Mouse (Mus musculus) left cerebral cortex, adult 2 months (tissue): Measurements from ENCODE around the gene Dna2. TPM values are rescaled to one million over a fixed set of nuclear protein-coding genes. Genes with fewer than 3 reads are reported as not detected.

Experiments used
- DNase-seq, 2 experiments: peaks; one replicate each; pipeline ENCODE4 v3.0.0; 2021 to 2022; ENCODE audit warnings: low spot score in 2 of 2, mixed read lengths in 1 of 2; ENCODE audit errors: extremely low spot score in 1 of 2
- H3K27ac ChIP-seq: fragments of 200-600 bp; 2 replicates; pipeline ENCODE4 v1.8.1; 2022
- H3K4me3 ChIP-seq: fragments of 200-600 bp; 2 replicates; pipeline ENCODE4 v1.8.1; 2022
- CTCF ChIP-seq: fragments of 200-600 bp; IDR thresholded peaks from 2 replicates; pipeline ENCODE4 v1.8.1; 2022; ENCODE audit warnings: antibody characterized with exemption, mild to moderate bottlenecking, moderate library complexity
- intact Hi-C: fragments of 180-260 bp; cut with DNase I; formaldehyde crosslinking; loops from one replicate; pipeline ENCODE4 v1.15.1; 2025
- total RNA-seq, 2 experiments: library from RNA; stranded (reverse); gene quantifications; 2 replicates each; pipeline ENCODE4 v1.2.3; 2021

Dna2 gene
- total RNA-seq, 2 experiments from 2014 or later, result 0.91 to 1.9 TPM

DNA sequence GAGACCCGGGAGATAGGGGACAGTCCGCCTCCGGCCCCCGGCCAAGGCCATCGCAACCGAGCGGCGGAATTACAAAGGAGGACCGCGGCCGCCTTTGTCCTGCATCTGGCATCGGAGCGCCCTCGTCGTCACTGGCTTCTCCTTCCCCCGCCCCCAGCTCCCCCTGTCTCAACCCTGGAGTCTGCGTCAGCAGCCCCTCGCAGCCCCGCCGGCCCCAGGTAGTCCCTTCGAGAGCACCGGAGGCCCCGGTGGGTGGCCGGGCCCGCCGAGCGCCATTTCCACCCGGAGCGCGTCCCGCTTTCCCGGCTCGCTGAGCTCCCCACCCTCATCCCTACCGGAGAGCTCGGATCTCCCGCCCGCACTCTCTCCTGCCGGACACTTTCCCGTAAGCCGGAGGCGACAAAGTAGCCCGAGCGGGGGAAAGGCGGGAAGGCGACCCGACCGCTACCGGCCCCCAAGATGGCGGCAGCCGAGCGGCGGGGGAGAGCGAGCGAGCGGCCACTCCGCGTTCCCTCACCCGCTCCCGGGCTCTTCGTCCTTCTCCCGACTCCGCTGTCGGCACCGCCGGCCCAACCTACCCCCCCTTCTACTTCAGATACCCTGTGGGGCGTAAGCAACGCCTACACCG lies 76.4 kb downstream of the Dna2 start:
- TF ChIP-seq CTCF, result no peak
- H3K27ac ChIP-seq, result peak overlapping the region; percentile 100
- intact Hi-C loops, result loop anchor here (1.0 to 10.0 kb wide), 7 partner anchors 43 to 536 kb away; partner anchors contain the start of genes Dnajc12, Herc4, Rufy2 and Sirt1

More for the DNA sequence above, 76.4 kb downstream of the Dna2 start:
- H3K4me3 ChIP-seq, result peak overlapping the region; percentile 85
- peak; percentile 63 to 68 for DNase-seq

Other genes with a start within 250 kb of the Dna2 start
- gene Stox1, start 220.9 kb upstream of the Dna2 start, total RNA-seq, result 1 to 10 TPM; 4.2 to 5.8 TPM
- gene Ccar1, start 154.7 kb upstream of the Dna2 start, total RNA-seq, result 10 to 100 TPM; 48.7 to 59.2 TPM
- 10 to 100 TPM; 14.4 to 15.4 TPM for gene Tet1, start 38.0 kb upstream of the Dna2 start, total RNA-seq
- gene Slc25a16, start 26.4 kb upstream of the Dna2 start, total RNA-seq, result 10 to 100 TPM; 36.4 to 38.5 TPM
- gene Rufy2, start 33.2 kb downstream of the Dna2 start, total RNA-seq, result 10 to 100 TPM; 91.8 to 97.3 TPM
- gene Hnrnph3, start 77.2 kb downstream of the Dna2 start, total RNA-seq, result 10 to 100 TPM; 51.7 to 56.9 TPM
- 1 to 10 TPM; 2.7 to 3.3 TPM for gene Pbld2, start 77.3 kb downstream of the Dna2 start, total RNA-seq
- under 1 TPM; 0.23 to 0.66 TPM for gene Pbld1, start 113.1 kb downstream of the Dna2 start, total RNA-seq
- 1 to 10 TPM; 3.3 to 3.4 TPM for gene Atoh7, start 152.6 kb downstream of the Dna2 start, total RNA-seq